Mouse (Mus musculus): ENCODE data around the gene Tgm2. TPM values are rescaled to one million over a fixed set of nuclear protein-coding genes. Genes with fewer than 3 reads are reported as not detected.

Tgm2 gene
- polyA plus RNA-seq, 1 experiment from 2014 or later, result 17.3 TPM

DNA sequence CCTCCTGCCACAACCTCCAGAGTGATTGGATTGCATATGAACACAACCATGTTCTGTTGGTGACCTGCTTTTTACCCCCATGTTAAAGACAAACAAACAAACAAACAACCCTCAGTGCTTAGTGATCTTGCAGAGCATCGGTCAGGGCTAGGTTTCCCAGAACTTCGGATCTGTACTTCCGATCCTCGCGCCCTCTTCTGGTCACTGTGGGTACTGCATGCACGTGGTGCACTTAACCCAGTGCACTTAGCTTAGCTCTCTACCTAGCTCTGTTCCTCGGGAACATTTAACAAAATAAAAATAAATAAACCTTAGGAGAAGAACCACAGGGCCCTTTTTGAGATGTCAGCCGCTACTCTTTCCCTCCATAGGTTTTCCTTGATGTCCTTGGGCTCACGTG is 34.6 kb upstream of the Tgm2 start:
- H3K36me3 ChIP-seq (ENCODE audit: control insufficient read depth, insufficient read depth, low read length), result no peaks in the 10 kb centered on the region
- H3K27me3 ChIP-seq (ENCODE audit: control insufficient read depth, insufficient read depth, low read length), result no peaks in the 10 kb centered on the region
- WGBS, result 52% methylated on average over 9 of the region's 9 CpGs
- H3K9ac ChIP-seq (ENCODE audit: low read depth, low read length), result no peak overlapping the region
- peaks cover 17% of the 10 kb centered on the region; the same call in 1 of the 2 replicates for H3K4me1 ChIP-seq (ENCODE audit: control insufficient read depth, insufficient read depth, low read length)
- H3K4me3 ChIP-seq (ENCODE audit: low read length), result no peak overlapping the region
- no peak for ATAC-seq (ENCODE audit: low FRiP score, low TSS enrichment)
- no peaks in the 10 kb centered on the region for H3K9me3 ChIP-seq (ENCODE audit: control insufficient read depth, low read length)
- no peak overlapping the region for H3K27ac ChIP-seq (ENCODE audit: low read depth, low read length)
- no peak overlapping the region for H3K4me2 ChIP-seq (replicated peaks; ENCODE audit: low read depth, low read length)

- Histone ChIP-seq H3K4me2 (replicated peaks; ENCODE audit: low read depth, low read length) (peak overlapping the region; percentile 56), H3K4me3 (ENCODE audit: low read length) (peak overlapping the region; percentile 34), H3K27me3 (ENCODE audit: control insufficient read depth, insufficient read depth, low read length) (no peaks in the 10 kb centered on the region), H3K9me3 (ENCODE audit: control insufficient read depth, low read length) (no peaks in the 10 kb centered on the region), H3K27ac (ENCODE audit: low read depth, low read length) (peak overlapping the region; percentile 71; the same call in 1 of the 2 replicates), H3K36me3 (ENCODE audit: control insufficient read depth, insufficient read depth, low read length) (no peaks in the 10 kb centered on the region), H3K4me1 (ENCODE audit: control insufficient read depth, insufficient read depth, low read length) (peaks cover 17% of the 10 kb centered on the region; the same call in 1 of the 2 replicates), H3K9ac (ENCODE audit: low read depth, low read length) (peak overlapping the region; percentile 40; the same call in 1 of the 2 replicates)
- peak; percentile 54 for ATAC-seq (ENCODE audit: low FRiP score, low TSS enrichment)
- 12% methylated on average over 18 of the region's 18 CpGs for WGBS
Measured at GRCm38 (mm10) chr2:158179370-158180111, 33.3 kb upstream of the Tgm2 start.

- peak overlapping the region; percentile 40; the same call in 1 of the 2 replicates for H3K9ac ChIP-seq (ENCODE audit: low read depth, low read length)
- peak overlapping the region; percentile 56 for H3K4me2 ChIP-seq (replicated peaks; ENCODE audit: low read depth, low read length)
- peak; percentile 92 for ATAC-seq (ENCODE audit: low FRiP score, low TSS enrichment)
- peak overlapping the region; percentile 71; the same call in 1 of the 2 replicates for H3K27ac ChIP-seq (ENCODE audit: low read depth, low read length)
- no peaks in the 10 kb centered on the region for H3K36me3 ChIP-seq (ENCODE audit: control insufficient read depth, insufficient read depth, low read length)
- WGBS, result 5% methylated on average over 19 of the region's 19 CpGs
- peaks cover 19% of the 10 kb centered on the region; the same call in 1 of the 2 replicates for H3K4me1 ChIP-seq (ENCODE audit: control insufficient read depth, insufficient read depth, low read length)
- H3K9me3 ChIP-seq (ENCODE audit: control insufficient read depth, low read length), result no peaks in the 10 kb centered on the region
- H3K27me3 ChIP-seq (ENCODE audit: control insufficient read depth, insufficient read depth, low read length), result no peaks in the 10 kb centered on the region
- peak overlapping the region; percentile 34 for H3K4me3 ChIP-seq (ENCODE audit: low read length)
Measured at GRCm38 (mm10) chr2:158178696-158179369, 32.6 kb upstream of the Tgm2 start.

DNA sequence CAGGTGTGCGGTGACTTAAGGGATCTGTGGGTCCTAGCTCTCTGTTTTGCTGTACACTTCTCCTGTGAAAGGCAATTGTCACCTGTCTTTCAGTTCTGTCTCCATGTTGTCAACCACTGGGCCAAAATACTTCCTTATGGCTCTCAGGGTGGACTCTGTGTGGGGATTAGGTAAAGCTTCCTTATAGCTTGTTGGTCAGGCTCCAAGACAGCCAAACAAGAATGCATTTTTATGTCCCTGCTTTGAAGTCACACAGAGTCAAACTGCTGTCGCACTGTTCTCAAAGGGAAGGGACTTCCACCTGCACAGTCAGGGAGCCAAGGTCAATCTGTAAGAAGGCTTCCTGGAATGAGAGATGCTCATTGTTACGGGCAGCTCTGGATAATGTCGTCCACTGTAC is 31.9 kb upstream of the Tgm2 start:
- H3K9ac ChIP-seq (ENCODE audit: low read depth, low read length), result no peak overlapping the region
- H3K4me1 ChIP-seq (ENCODE audit: control insufficient read depth, insufficient read depth, low read length), result peaks cover 19% of the 10 kb centered on the region; the same call in 1 of the 2 replicates
- 0 out of 2 replicates have a peak overlapping the region, but pooled peaks have one; percentile 71 for H3K27ac ChIP-seq (ENCODE audit: low read depth, low read length)
- no peak overlapping the region for H3K4me3 ChIP-seq (ENCODE audit: low read length)
- ATAC-seq (ENCODE audit: low FRiP score, low TSS enrichment), result no peak
- no peak overlapping the region for H3K4me2 ChIP-seq (replicated peaks; ENCODE audit: low read depth, low read length)
- H3K9me3 ChIP-seq (ENCODE audit: control insufficient read depth, low read length), result no peaks in the 10 kb centered on the region
- no peaks in the 10 kb centered on the region for H3K36me3 ChIP-seq (ENCODE audit: control insufficient read depth, insufficient read depth, low read length)
- no peaks in the 10 kb centered on the region for H3K27me3 ChIP-seq (ENCODE audit: control insufficient read depth, insufficient read depth, low read length)
- WGBS, result 65% methylated on average over 4 of the region's 4 CpGs

GRCm38 (mm10) chr2:158177574-158177973 is 31.3 kb upstream of the Tgm2 start:
- Histone ChIP-seq H3K27ac (ENCODE audit: low read depth, low read length) (no peak overlapping the region), H3K4me3 (ENCODE audit: low read length) (no peak overlapping the region), H3K9ac (ENCODE audit: low read depth, low read length) (no peak overlapping the region), H3K4me1 (ENCODE audit: control insufficient read depth, insufficient read depth, low read length) (peaks cover 19% of the 10 kb centered on the region; the same call in 1 of the 2 replicates), H3K36me3 (ENCODE audit: control insufficient read depth, insufficient read depth, low read length) (no peaks in the 10 kb centered on the region), H3K9me3 (ENCODE audit: control insufficient read depth, low read length) (no peaks in the 10 kb centered on the region), H3K4me2 (replicated peaks; ENCODE audit: low read depth, low read length) (no peak overlapping the region), H3K27me3 (ENCODE audit: control insufficient read depth, insufficient read depth, low read length) (no peaks in the 10 kb centered on the region)
- no peak for ATAC-seq (ENCODE audit: low FRiP score, low TSS enrichment)
- 79% methylated on average over 3 of the region's 3 CpGs for WGBS

DNA sequence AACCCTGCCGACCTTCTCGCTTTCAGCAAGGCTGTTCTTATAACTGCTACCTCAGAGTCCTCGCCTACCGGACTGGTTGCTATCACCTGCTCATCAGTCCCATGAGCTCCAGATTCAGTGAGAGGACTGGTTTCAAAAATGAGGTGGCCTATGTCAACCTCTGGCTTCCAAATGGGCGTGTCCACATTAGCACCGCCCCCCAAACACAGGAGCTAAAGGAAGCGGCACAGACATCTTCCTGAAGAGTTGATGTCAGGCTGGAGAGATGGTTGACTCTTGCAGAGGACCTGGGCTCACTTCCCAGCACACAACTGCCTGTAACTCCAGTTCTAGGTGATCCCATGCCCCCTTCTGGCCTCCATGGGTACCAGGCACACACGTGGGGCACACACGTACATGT is 30.5 kb upstream of the Tgm2 start:
- H3K4me2 ChIP-seq (replicated peaks; ENCODE audit: low read depth, low read length), result no peak overlapping the region
- no peak for ATAC-seq (ENCODE audit: low FRiP score, low TSS enrichment)
- H3K27me3 ChIP-seq (ENCODE audit: control insufficient read depth, insufficient read depth, low read length), result no peaks in the 10 kb centered on the region
- H3K36me3 ChIP-seq (ENCODE audit: control insufficient read depth, insufficient read depth, low read length), result no peaks in the 10 kb centered on the region
- H3K4me3 ChIP-seq (ENCODE audit: low read length), result no peak overlapping the region
- H3K9ac ChIP-seq (ENCODE audit: low read depth, low read length), result no peak overlapping the region
- H3K9me3 ChIP-seq (ENCODE audit: control insufficient read depth, low read length), result no peaks in the 10 kb centered on the region
- H3K27ac ChIP-seq (ENCODE audit: low read depth, low read length), result no peak overlapping the region
- H3K4me1 ChIP-seq (ENCODE audit: control insufficient read depth, insufficient read depth, low read length), result peaks cover 19% of the 10 kb centered on the region; the same call in 1 of the 2 replicates
- WGBS, result 92% methylated on average over 9 of the region's 9 CpGs

DNA sequence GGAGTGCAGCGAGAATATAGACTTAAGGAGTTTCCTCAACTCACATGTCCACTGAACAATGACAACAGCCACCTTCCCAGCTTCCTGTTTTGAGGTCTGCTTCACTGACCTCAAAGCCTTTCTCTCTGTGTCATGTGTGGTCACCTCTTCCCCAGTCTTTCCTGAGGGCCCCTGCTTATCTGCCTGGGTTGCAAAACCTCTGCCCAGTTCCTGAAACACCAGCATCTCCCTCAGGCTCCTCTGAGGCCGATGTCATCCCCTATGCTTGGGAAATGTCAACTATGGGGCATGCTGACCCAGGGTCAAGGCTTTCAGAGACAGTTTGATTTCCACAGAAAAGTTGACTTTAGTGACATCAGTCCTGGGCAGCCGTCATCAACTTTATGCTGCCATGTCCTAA is 29.2 kb upstream of the Tgm2 start:
- H3K9ac ChIP-seq (ENCODE audit: low read depth, low read length), result no peak overlapping the region
- H3K36me3 ChIP-seq (ENCODE audit: control insufficient read depth, insufficient read depth, low read length), result no peaks in the 10 kb centered on the region
- no peak overlapping the region for H3K4me3 ChIP-seq (ENCODE audit: low read length)
- ATAC-seq (ENCODE audit: low FRiP score, low TSS enrichment), result no peak
- no peak overlapping the region for H3K4me2 ChIP-seq (replicated peaks; ENCODE audit: low read depth, low read length)
- WGBS, result 73% methylated on average over 3 of the region's 3 CpGs
- no peaks in the 10 kb centered on the region for H3K27me3 ChIP-seq (ENCODE audit: control insufficient read depth, insufficient read depth, low read length)
- peaks cover 19% of the 10 kb centered on the region; the same call in 1 of the 2 replicates for H3K4me1 ChIP-seq (ENCODE audit: control insufficient read depth, insufficient read depth, low read length)
- H3K9me3 ChIP-seq (ENCODE audit: control insufficient read depth, low read length), result no peaks in the 10 kb centered on the region
- H3K27ac ChIP-seq (ENCODE audit: low read depth, low read length), result no peak overlapping the region

DNA sequence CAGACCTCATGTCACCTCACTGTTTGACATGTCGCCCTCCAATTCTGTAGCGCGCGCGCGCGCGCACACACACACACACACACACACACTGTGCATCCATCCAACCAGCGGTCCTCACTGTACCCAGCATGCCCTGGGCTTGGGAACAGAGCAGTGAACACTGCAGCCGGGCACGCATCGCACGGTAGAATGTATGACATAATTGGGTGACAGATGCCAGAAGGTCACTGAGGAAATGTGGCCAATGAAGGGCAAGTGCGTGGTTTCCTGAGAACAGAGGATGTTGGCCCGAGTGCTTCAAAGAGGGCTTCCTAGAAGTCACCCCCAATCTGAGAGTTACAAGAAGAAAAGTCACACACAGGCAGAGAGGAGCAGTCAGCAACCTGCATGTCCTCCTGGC is 28.7 kb upstream of the Tgm2 start:
- Histone ChIP-seq H3K9ac (ENCODE audit: low read depth, low read length) (no peak overlapping the region), H3K27me3 (ENCODE audit: control insufficient read depth, insufficient read depth, low read length) (no peaks in the 10 kb centered on the region), H3K27ac (ENCODE audit: low read depth, low read length) (no peak overlapping the region), H3K4me1 (ENCODE audit: control insufficient read depth, insufficient read depth, low read length) (peaks cover 19% of the 10 kb centered on the region; the same call in 1 of the 2 replicates), H3K9me3 (ENCODE audit: control insufficient read depth, low read length) (no peaks in the 10 kb centered on the region), H3K4me2 (replicated peaks; ENCODE audit: low read depth, low read length) (no peak overlapping the region), H3K36me3 (ENCODE audit: control insufficient read depth, insufficient read depth, low read length) (no peaks in the 10 kb centered on the region), H3K4me3 (ENCODE audit: low read length) (no peak overlapping the region)
- WGBS, result 85% methylated on average over 15 of the region's 15 CpGs
- no peak for ATAC-seq (ENCODE audit: low FRiP score, low TSS enrichment)

DNA sequence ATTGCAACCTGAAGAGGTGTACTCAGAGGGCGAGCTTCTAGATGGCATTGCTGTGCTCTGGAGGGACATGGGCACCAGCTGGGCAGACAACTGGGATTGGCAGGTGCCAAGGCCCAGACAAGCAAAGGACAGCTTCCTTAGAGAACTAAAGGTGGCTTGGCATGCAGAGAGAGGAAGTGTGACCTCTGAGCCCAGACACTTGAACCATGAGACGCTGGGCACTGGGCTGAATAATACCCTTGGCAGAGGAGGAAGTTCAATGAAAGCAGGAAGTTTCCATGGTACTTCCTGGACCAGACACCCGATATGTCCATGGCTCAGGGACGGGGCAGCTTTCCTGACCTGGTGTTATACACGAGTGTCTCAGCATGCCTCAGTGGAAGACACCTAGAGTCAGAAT is 28.2 kb upstream of the Tgm2 start:
- no peak overlapping the region for H3K4me2 ChIP-seq (replicated peaks; ENCODE audit: low read depth, low read length)
- H3K4me1 ChIP-seq (ENCODE audit: control insufficient read depth, insufficient read depth, low read length), result peaks cover 14% of the 10 kb centered on the region; the same call in 1 of the 2 replicates
- H3K9ac ChIP-seq (ENCODE audit: low read depth, low read length), result no peak overlapping the region
- no peak for ATAC-seq (ENCODE audit: low FRiP score, low TSS enrichment)
- WGBS, result 61% methylated on average over 5 of the region's 5 CpGs
- no peaks in the 10 kb centered on the region for H3K27me3 ChIP-seq (ENCODE audit: control insufficient read depth, insufficient read depth, low read length)
- no peaks in the 10 kb centered on the region for H3K9me3 ChIP-seq (ENCODE audit: control insufficient read depth, low read length)
- no peak overlapping the region for H3K4me3 ChIP-seq (ENCODE audit: low read length)
- no peaks in the 10 kb centered on the region for H3K36me3 ChIP-seq (ENCODE audit: control insufficient read depth, insufficient read depth, low read length)
- no peak overlapping the region for H3K27ac ChIP-seq (ENCODE audit: low read depth, low read length)

Measured in kidney, embryonic 14.5 days (tissue).